Mouse (Mus musculus) lung, adult 2 months (tissue): ENCODE data around the gene S100a4.

Experiments used
- CTCF ChIP-seq: fragments of 200-500 bp; IDR thresholded peaks from 2 replicates; pipeline ENCODE4 v1.5.1; 2011; ENCODE audit warnings: mild to moderate bottlenecking, low read length, control low read depth; ENCODE audit not compliant: insufficient read depth
- POLR2A ChIP-seq: fragments of 200-500 bp; IDR thresholded peaks from 2 replicates; pipeline ENCODE4 v1.6.1; 2011; ENCODE audit warnings: low read depth, mild to moderate bottlenecking, control low read depth, low read length, borderline replicate concordance; ENCODE audit errors: extremely low read depth

DNA sequence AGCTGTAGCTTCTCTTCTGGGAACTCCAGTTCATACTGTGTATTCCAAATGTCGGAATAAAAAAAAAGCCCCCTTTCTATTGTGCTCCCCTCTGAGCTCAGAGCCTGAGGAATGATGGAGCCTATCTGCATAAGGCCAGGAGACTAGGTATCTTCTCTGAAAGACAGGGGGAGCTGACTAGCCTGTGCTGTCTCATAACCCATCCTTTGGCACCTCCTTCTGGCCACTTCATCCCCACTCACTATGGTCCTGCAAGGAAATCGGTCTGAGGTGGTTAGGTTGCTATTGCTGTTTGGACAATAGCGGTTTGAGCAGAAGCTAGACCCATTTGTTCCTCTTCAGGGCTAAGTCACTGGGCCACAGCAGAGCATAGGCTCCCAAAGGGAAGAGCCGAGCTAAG is 24.2 kb downstream of the S100a4 start:
- TF ChIP-seq CTCF (peak; percentile 51), POLR2A (no peak)
